Mouse (Mus musculus) heart, adult 9 months (tissue): ENCODE data around the gene Egflam.

Experiments
- DNase-seq, 2 experiments: peaks; one replicate each; pipeline ENCODE4 v3.0.0; 2022; ENCODE audit warnings: low spot score in 2 of 2

Gene Egflam

DNA sequence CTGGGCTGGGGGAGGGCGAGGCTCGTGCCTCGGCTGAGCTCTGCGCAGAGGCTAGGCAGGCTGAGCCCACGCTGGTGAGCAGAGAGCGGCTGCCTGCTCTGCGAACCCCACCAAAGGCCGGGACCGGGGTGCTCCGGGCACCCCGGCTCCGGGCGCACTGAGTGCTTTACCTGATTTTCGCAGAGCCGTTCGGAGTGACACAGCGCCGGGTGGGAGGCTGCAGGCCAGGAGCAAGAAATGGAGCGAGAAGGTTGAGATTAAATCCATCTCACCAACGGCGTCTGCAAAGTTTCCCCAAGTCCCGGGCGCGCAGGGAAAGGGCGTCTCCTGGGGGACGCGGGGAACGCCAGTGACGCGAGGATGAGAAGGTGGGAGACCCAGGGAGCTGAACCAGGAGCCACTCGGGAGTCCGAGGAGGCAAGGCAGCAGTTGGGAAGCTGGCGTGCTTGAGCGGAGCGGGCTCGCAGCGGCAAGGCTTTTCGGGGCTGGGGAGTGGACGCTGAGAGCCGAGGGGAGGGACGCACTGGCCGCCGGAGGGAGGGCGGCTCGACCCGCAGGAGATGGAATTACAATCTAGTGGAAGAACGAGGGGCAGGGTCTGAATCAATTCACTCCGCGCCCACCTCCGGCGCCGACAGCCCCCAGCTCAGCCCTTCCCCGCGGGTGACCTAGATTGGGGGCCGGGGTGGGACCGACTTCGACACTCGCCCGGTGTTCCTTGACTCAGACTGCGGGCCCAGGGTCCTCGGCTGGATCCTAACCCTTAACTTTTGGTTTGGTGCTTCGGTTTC lies at the start of gene Egflam:
Gene Egflam, minus strand, starts transcription at position 578 of the 791 bp plus-strand sequence.
- DNase-seq, result no peak

DNA sequence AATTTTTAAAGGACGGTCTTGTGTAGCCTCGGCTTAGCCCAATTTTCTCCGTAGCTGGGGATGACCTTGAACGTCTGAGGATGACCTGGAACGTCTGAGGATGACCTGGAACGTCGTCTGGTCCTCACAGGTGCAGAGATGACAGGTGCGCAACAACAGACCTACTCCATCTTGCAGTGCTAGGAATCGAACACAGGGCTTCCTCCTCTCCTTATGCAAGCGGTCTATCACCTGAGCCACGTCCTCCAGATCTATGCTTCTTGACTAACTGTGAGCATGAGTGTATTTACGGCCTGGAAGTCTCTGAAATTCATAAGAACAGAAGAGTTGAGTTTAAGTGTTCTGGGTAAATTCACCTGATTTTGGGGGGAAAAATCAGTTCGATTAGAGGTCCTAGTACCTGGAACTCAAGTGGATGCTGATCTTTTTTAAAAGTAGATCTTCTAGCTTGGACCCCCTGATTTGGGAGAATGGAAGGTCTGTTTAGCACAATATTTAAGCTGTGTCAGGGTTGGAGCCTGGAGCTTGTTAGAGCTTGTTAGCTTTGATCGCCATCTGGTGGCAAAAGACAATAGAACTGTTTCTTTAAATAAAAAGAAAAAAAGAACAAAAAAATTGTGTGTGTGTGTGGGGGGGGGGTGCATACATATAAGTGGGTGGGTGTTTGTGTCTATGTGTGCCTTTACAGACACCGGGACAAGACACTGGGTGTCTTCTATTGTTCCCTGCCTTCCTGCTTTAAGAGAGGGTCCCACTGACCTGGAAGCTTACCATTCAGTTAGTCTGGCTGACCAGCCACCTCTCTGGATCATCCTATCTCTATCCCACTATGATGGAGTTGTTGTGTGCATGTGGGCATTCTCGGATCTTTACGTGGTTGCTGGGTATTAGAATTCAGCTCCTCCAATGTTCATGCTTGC lies 45.5 kb upstream of the Egflam start:
- no peak for DNase-seq

DNA sequence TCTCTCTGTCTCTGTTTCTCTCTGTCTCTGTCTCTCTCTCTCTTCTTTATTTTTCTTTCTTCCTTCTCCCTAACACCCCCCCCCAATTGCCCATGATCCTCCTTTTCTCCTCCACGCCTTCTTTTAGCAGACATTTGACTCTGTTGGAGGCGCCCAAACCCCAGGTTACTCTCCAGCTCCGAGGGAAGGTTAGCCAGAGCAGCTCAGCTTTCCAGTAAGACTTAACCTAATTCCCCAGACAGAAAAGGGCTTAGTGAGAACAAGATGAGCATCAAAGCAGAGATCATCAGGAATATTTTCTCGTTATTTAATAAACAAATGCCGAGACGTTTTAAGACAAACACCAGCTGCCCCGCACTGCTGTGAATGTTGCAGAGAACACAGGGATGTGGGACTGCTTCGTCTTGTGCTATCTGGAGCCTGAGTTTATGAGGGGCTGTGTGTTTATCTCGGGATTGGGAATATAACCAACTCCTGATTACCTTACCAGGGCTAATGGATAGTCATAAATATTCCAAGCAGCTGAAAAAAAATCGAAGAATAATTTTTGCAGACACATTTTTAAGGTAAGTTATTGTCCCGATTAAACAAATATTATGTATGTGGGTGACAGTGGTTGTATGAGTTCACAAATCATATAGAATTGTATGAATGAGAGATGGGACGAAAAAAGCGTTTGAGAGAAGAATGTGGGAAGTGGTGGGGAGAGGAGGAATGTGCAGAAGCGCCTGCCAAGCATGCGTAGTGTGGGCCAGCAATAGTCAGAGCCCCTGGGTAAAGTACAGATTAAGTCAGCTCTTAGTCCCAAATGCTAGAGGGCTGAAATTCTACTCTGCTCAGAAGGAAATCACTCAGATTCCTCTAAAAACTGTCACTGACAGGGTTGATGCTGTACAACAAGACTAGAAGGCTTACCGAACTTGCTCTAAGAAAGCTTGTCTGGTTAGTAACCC lies 44.2 kb upstream of the Egflam start:
- no peak for DNase-seq

DNA sequence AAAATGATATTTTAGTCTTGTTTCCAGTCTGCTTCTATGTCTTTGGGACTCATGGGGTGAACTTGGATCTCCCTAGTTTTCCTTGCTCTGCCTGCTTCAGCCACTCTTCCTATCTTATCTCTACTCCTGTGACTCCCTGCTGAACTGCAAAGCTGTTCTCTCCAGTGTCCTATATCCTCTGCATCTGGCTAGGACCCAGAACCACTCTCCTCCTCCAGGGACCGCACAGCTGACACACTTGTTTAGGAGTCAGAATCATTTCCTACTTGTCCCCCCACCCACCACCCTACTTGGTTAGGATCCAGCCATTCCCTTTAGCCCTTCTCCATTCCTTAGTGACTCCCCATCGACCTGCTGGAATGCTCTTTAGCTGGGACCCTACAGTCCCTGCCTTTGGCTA lies 26.1 kb upstream of the Egflam start:
- DNase-seq, result peak in 1 of 2 experiments; percentile 4

DNA sequence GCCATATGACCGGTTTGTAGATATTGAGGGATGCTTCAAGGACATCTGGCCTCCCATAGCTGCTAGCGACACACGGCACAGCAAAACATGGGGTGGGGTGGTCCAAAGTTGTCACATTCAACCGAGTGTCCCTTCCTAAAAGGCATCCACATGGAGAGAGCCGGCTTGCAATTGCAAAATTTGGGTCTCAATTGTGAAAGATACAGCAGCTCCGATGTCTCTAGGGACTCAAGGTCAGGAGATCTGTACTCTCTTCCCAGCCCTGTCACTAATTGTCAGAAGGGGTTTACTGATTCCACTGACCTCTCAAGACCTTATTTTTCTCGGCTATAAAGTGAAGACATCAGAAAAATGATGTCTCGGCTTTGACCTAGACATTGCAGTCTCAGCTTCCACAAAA lies 6.3 kb upstream of the Egflam start:
- DNase-seq, result no peak

DNA sequence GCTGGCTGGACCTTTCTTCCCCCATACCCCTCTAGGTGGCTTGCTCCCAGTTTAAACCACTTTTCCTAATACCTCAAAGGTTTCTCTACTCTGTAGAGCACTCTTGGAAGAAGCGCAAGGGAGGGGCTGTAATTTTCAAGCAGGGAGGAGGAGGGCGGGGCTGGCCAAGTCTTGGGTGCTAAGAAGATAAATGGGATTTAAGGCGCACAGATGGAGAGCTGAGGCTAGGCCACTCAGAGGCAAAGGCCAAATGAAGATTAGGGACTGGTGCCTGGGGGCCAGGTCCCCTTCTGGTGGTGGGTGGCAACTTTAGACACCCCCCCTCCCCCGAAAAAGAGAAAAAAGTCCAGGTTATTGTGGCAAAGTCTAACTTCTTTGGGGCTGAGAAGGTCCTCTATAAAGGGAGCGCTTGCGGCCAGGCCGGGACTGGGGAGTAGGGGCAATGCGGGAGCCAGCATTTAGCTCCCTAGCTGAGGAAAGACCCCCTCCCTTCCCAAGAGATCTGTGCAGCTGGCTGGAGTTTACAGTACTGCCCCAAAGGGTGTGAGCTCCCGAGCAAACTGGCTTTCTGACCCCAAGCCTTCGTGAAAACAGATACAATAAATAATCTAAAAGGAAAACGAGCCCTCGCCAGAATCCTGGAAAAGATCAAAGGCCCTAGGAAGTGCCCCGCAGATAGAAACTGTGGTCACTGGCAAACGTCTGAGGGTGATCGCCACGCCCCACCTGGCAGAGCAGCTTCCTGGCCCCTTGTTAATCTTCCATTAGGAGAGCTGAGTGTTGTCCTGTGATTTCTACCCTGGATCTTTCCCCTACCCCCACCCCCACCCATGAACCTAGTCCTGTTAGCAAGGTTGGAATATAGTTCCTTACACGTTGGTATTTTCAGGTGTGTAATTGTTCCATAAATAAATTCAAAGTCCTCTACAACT lies 680 bp upstream of the Egflam start:
- DNase-seq, result no peak

DNA sequence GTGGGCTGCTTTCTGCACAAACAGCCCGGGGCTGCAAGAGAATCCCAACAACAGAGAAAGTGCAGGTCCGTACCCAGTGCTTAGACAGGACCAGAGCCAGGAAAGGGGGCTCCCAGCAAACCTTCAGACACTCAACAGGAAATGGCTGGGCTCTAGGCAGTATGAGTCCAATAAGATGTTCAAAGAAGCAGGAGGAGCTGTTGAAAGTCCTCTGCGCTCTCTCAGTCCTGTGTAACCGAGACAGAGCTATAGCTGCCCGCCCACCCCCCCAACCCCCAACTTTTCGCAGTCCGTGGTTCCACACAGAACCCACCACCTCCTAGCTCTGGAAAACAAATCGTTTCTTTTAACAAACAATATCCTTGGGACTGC lies 763 bp downstream of the Egflam start:
- peak in 1 of 2 experiments; percentile 20 for DNase-seq

DNA sequence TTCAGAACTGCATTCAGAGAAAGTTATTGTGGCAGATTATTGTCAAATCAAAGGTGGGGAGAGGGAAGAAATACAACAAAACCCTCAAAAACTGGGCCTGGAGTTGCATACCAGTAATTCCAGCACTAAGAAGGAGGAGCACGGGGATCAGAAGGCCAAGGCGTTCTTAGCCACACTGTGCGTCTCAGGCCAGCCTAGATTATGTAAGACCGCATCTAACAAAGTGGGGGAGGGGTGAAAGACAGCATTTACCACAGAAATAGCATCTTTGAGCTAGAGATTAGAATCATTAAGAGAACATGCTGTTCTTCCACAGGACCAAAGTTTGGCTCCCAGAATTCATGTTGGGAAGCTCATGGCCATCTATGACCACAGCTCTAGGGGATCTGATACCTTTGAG lies 14.8 kb downstream of the Egflam start:
- DNase-seq, result no peak

DNA sequence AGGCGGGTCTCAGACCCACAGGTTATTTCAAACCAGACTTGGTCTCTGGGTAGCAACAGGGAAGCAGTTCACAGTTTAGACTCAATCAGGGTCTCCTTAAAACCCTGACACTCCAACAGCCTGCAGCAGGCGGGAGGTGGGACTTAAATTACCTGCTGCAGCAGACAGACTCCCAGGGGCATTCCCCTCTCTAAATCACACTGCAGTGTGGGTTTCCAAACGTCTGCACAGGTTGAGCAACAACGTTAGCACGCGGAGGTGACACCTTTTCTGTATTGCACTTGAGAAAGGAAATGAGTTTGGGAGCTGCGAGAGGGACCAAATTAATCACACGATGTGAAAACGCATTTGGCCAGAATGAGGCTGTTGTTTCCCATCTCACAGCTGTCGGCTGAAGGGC lies 15.7 kb downstream of the Egflam start:
- DNase-seq, result no peak

DNA sequence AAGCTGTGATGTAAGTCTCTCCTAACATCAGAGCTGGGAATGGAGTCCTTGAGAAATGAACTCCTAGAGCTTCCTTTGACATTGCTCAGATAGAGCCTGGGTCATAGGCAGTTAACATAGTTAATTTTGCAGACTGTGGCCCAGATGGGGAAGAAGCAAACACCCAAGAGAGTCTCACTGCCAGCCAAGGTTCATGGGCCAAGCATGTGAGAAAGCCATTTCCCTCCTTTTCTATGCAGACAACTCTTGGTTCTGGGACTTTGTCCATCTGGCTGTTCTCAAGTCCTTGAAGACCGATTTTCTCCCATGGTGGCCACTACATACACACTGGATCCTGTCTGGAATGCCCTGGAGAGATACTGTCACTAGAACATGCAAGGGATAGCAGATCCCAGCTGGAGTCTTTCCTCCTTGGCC lies 45.6 kb downstream of the Egflam start:
- peak; percentile 63 to 79 for DNase-seq

DNA sequence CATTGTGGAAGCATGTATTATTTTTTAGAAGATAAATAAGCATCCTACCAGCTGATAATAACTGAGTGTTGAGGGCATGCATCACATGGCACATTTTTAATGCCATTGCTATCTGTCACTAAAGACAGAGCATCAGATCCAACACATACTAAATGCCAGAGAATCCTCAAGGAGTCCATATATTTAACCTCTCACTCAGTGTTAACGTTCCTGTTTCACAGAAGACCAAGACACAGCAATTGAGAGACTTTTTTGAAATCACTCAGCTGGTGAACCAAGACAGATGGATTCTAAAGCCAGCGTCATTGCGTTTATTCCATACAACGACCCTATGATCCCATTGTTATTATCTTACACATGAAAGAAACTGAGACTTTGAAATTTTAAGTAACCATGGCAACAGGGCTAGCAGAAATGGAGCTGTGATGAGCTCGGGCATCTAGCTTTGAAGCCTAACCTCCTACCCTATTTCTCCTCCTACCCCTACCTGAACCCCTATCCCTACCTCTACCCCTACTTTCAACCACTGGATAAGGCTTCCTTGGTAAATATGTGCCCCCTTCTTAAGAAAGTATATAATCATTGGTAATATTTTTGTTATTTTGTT lies 57.4 kb downstream of the Egflam start:
- no peak for DNase-seq

DNA sequence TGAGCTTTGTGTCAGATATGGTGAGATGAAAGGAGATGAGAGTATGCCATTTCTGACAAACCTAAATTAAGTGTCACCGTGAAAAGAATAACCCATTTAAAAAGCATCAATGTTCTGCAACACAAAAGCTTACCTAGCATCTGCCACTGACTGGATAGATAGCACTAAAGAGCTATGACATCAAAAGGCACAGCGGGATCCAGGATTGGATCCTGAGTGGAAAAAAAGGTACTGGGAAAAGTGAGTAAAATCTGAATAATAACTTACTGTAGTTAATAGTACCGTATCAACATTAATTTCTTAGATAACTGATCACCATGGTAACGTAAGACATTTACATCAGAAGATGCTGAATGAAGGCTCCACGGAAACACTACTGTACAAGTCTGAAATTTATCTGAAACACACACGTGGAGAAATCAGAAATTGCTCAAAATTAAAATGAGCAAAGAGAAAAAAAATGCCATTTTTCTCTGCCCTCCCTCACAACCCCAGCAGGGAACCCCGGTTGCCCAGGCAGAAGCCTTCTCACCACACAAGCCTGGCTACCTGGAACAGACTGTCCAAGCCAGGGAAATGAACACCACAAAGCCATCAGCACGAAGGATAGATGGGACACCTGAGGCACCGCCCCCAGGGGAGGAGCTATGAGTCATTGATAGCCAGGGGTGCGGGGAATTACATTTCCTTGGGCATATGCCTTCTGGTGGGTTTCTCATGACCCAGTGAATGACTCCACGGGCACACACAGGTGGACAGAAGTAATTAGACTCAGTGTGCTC lies 63.5 kb downstream of the Egflam start:
- DNase-seq, result no peak

DNA sequence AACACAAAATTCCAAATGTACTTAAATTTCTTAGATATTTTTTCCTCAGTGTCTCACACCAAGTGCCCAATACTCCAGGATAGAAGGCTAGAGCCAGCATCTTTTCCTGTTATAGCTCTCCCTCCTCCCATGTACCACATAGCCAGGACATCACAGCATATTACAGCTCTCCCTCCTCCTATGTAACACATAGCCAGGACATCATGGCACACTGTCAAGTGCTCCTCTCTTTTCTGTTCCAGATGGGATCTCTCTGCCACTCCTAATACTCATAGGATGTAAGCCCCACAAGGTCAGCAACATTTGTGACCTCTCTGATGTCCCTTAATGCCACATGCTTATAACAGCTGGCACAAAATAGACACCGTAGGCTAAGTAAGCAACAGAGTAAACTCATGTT lies 65.3 kb downstream of the Egflam start:
- DNase-seq, result no peak

DNA sequence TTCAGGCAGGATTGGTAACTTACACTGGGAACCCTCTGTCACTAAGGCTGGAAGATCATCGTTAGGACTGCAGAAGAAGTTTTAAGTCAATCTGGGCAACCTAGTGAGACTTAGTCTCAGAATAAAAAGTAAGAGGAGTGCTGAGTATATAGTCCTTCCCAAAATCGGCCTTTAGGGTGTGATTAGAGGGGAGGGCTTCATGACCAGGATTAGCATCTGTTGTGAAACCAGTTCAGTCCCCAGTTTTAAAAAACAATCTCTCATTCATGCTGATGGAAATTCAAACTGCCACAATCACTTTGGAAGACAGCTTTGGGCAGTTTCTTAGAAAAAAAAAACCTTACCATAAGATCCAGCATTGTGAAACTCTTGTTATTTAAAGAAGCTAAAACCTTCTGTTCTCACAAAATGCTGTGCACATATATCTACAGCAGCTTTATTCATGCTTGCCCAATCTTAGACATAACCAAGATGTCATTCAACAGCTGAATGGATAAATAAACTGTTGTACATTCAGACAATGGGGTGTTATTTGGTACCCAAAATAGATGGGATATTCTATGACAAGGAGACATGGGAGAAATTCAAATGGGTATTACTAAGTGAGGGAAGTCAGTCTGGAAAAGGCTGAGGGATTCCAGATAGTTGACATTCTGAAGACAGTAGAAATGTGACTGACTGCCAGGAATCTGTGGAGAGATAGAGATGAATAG lies 75.4 kb downstream of the Egflam start:
- no peak for DNase-seq

DNA sequence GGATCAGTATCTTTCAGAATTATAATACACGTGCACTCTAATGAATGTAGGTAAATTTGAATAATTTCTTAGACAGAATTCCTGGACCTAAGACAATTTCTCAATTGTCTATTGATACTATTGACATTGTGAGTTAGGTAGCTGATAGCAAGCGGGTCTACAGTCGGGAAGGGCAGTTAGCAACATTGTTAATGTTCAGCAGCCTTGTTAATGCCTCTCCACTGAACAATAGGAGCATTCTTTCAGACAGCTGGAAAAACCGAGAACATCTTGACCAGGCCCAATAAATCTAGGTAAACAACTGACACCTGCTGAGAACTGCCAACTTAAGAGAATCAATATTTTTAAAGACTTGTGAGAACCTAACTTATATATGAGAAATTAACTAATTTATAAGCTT lies 77.3 kb downstream of the Egflam start:
- no peak for DNase-seq

DNA sequence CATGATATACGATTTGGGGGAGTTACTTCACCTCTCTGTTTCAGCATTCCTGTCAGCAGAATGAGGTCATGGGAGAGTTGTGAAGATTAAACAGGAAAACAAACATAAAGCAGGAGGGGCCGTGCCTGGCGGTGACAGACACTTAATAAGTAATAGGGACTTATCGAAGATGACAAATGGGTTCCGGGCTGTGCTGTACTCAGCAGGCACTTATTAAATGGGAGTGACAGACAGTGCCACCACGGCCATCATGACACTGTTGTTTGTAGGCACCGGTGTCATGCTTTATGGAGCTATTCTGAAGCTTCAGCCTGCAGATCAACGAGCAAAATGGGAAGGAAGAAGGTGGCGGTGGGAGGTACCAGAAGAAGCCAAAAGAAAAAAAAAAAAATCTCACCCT lies 82.7 kb downstream of the Egflam start:
- no peak for DNase-seq

DNA sequence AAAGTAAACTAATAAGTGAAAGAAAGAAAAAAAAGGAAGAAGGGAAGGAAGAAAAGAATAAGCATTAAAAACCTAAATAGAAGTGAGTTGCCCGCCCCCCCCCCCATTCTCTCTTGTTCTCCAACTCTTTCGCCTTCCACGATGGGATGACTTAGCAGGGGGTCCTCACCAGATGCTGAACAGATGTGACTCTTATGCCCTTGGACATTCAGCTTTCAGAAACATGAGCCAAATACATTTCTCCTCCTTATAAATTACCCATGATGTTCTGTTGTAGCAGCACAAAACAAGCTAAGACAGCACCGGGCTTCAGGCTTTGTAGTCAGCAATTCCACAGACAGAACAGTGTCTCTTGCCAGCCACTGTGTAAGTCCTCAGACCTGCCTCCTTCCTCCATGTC lies 89.5 kb downstream of the Egflam start:
- no peak for DNase-seq

DNA sequence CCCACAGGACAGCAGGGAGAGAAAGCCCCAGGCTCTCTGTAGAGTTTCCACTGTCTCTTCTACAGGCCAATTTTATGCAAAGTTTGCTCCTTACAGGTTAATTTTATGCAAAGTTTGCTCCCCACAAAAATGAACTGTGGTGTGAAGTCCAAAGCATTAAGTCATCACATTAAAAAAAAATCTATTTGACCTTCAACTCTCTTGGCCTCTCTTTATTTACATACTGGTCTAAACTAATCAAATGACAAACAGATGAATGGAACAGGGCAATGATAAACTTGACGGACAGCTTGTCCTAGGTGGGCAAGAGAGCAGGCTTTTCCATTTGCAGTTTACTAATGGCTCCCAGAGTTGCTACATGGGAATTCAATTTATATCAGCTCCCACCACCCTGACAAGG lies 98.3 kb downstream of the Egflam start:
- no peak for DNase-seq

DNA sequence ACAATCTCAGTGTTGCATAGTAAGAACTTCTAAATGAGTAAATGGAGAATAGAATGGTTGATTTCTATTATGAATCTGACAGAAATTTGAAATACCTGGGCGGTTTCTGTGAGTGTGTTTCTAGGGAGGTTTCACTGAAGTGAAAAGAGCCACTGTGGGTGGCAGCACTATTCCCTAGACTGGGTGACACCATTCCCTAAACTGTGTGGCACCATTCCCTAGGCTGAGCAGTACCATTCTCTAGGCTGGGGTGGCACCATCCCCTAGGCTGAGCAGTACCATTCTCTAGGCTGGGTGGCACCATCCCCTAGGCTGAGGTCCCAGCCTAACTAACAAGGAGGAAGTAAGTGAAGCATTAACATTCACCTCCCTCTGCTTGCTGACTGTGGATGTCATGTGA lies 103.0 kb downstream of the Egflam start:
- no peak for DNase-seq
